Mouse (Mus musculus): ENCODE measurements around the gene Gm17409.

Gene Gm17409

GRCm38 (mm10) chr2:58469816-58470215 lies at the start of gene Gm17409:
Gene Gm17409, plus strand, starts transcription at chr2:58470116.
- DNase-seq = no peak

GRCm38 (mm10) chr2:58423319-58423718 lies 46.6 kb upstream of the Gm17409 start:
- no peak for DNase-seq

- DNase-seq = no peak
Measured at GRCm38 (mm10) chr2:58425436-58426004, 44.4 kb upstream of the Gm17409 start.

GRCm38 (mm10) chr2:58432211-58432610 lies 37.7 kb upstream of the Gm17409 start:
- DNase-seq = no peak

- no peak for DNase-seq
Measured at GRCm38 (mm10) chr2:58433317-58433716, 36.6 kb upstream of the Gm17409 start.

GRCm38 (mm10) chr2:58434438-58434837 lies 35.5 kb upstream of the Gm17409 start:
- no peak for DNase-seq

GRCm38 (mm10) chr2:58435507-58435906 lies 34.4 kb upstream of the Gm17409 start:
- DNase-seq = no peak

GRCm38 (mm10) chr2:58436911-58437310 lies 33.0 kb upstream of the Gm17409 start:
- DNase-seq = no peak

- DNase-seq = no peak
Measured at GRCm38 (mm10) chr2:58443163-58443562, 26.8 kb upstream of the Gm17409 start.

GRCm38 (mm10) chr2:58447001-58447400 lies 22.9 kb upstream of the Gm17409 start:
- DNase-seq = no peak

- DNase-seq = no peak
Measured at GRCm38 (mm10) chr2:58454095-58454865, 15.6 kb upstream of the Gm17409 start.

GRCm38 (mm10) chr2:58456843-58457487 lies 13.0 kb upstream of the Gm17409 start:
- no peak for DNase-seq

GRCm38 (mm10) chr2:58457488-58457865 lies 12.4 kb upstream of the Gm17409 start:
- DNase-seq = no peak

- DNase-seq = peak; percentile 8
Measured at GRCm38 (mm10) chr2:58458820-58459371, 11.0 kb upstream of the Gm17409 start.

GRCm38 (mm10) chr2:58470290-58470689 lies 374 bp downstream of the Gm17409 start:
- DNase-seq = no peak

GRCm38 (mm10) chr2:58475578-58475977 lies 5.7 kb downstream of the Gm17409 start:
- DNase-seq = no peak

GRCm38 (mm10) chr2:58476956-58477715 lies 7.2 kb downstream of the Gm17409 start:
- peak; percentile 75 for DNase-seq

- DNase-seq = no peak
Measured at GRCm38 (mm10) chr2:58478144-58478543, 8.2 kb downstream of the Gm17409 start.

- DNase-seq = no peak
Measured at GRCm38 (mm10) chr2:58479536-58479935, 9.6 kb downstream of the Gm17409 start.

GRCm38 (mm10) chr2:58480764-58481163 lies 10.8 kb downstream of the Gm17409 start:
- no peak for DNase-seq

- no peak for DNase-seq
Measured at GRCm38 (mm10) chr2:58481450-58482100, 11.7 kb downstream of the Gm17409 start.

- no peak for DNase-seq
Measured at GRCm38 (mm10) chr2:58484284-58484965, 14.5 kb downstream of the Gm17409 start.

Data from kidney, adult 11 months (tissue).